Mouse (Mus musculus) intestine, embryonic 14.5 days (tissue): ENCODE measurements around the gene Gm7029. TPM values are rescaled to one million over a fixed set of nuclear protein-coding genes. Genes with fewer than 3 reads are reported as not detected.
"Not testable (repeated sequence)": the region's sequence is repeated elsewhere in the genome, so short reads cannot be mapped to it uniquely, and the experiment has no call there.

Source experiments
- ATAC-seq: fragments of 200-750 bp; cut with Nextera tagmentation; replicated peaks from 2 replicates; pipeline ENCODE4 v1.8.0; 2017; ENCODE audit warnings: low read depth, moderate number of reproducible peaks, moderate TSS enrichment, moderate library complexity; ENCODE audit not compliant: low FRiP score, low TSS enrichment
- DNase-seq: peaks from one replicate; pipeline ENCODE4 v3.0.0-alpha.2; 2018; ENCODE audit warnings: low spot score
- H3K27ac ChIP-seq: fragments of 300-500 bp; sonication (generic); 2 replicates; pipeline ENCODE4 v1.5.1; 2014; ENCODE audit warnings: low read depth, mild to moderate bottlenecking, control low read depth
- H3K27me3 ChIP-seq: fragments of 300-500 bp; sonication (generic); replicated peaks from 2 replicates; pipeline ENCODE4 v1.6.1; 2014; ENCODE audit warnings: low read length, control low read depth; ENCODE audit not compliant: control insufficient read depth, insufficient read depth
- H3K36me3 ChIP-seq: fragments of 300-500 bp; sonication (generic); 2 replicates; pipeline ENCODE4 v1.6.1; 2014; ENCODE audit warnings: low read length, control low read depth; ENCODE audit not compliant: control insufficient read depth, insufficient read depth
- H3K4me1 ChIP-seq: fragments of 300-500 bp; sonication (generic); replicated peaks from 2 replicates; pipeline ENCODE4 v1.6.1; 2014; ENCODE audit warnings: low read length, control low read depth, mixed read lengths; ENCODE audit not compliant: control insufficient read depth, insufficient read depth
- H3K4me2 ChIP-seq: fragments of 300-500 bp; sonication (generic); 2 replicates; pipeline ENCODE4 v1.6.1; 2014; ENCODE audit warnings: low read length
- H3K4me3 ChIP-seq: fragments of 300-500 bp; sonication (generic); 2 replicates; pipeline ENCODE4 v1.5.1; 2014; ENCODE audit warnings: low read depth, low read length, control low read depth, mixed read lengths
- H3K9ac ChIP-seq: fragments of 300-500 bp; sonication (generic); 2 replicates; pipeline ENCODE4 v1.6.1; 2014; ENCODE audit warnings: mild to moderate bottlenecking, low read length
- H3K9me3 ChIP-seq: fragments of 300-500 bp; sonication (generic); 2 replicates; pipeline ENCODE4 v1.6.1; 2016; ENCODE audit warnings: low read length, control low read depth; ENCODE audit not compliant: control insufficient read depth
- WGBS: fragments of 180-500 bp; shearing (Covaris S2); extraction: QIAGEN DNeasy Blood & Tissue Kit; methylation state at CpG from one replicate; pipeline ENCODE4 v1.1.7; 2014; 5-methylcytosine and 5-hydroxymethylcytosine counted together
- polyA plus RNA-seq: library from polyadenylated mRNA; unstranded; fragments of >200 nt; fragmentation: Nextera tagmentation; extraction: Ambion mirVana; gene quantifications from 2 replicates; pipeline ENCODE4 v1.2.1, GENCODE M21; 2014

Gene Gm7029
- polyA plus RNA-seq, 1 experiment from 2014 or later: not detected

GRCm38 (mm10) chr17:33898193-33898592 is 24.6 kb downstream of the Gm7029 start:
- H3K4me1 ChIP-seq, H3K4me2 ChIP-seq, H3K9me3 ChIP-seq, DNase-seq, H3K4me3 ChIP-seq, H3K27me3 ChIP-seq, H3K9ac ChIP-seq, H3K27ac ChIP-seq, H3K36me3 ChIP-seq, ATAC-seq: not testable (repeated sequence)
- 83% methylated on average over 3 of the region's 4 CpGs for WGBS

- ATAC-seq: no peak
- WGBS: 90% methylated on average over 4 of the region's 4 CpGs
Observed at GRCm38 (mm10) chr17:33899642-33900041, 26.0 kb downstream of the Gm7029 start.

DNA sequence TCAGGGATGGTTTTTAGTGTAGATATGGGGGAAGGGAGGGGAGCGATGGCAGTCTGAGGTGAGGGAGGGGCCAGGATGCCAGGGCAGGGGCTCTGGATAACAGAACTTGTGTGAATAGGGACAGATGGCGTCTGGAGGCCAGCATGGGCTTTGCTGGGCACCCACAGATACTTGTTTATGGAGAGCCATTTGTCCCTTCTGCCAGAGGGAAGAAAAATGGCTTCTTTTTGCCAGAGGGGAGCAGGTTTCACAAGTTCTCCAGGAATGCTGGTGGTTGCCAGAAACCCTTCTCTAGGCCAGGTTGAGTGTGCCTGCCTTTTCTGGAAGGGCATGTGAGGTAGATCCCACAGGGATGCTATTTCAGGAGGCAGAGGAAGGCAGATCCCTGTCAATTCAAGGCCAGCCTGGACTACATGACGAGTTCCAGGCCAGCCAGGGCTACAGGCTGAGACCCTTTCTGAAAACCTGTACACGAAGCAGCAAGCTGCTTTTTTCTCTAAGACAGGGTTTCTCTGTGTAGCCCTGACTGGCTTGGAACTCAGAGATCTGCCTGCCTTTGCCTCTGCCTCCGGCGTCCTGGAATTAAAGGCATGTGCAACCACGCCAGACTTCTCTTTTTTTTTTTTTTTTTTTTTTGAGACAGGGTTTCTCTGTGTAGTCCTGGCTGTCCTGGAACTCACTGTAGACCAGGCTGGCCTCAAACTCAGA is 26.8 kb downstream of the Gm7029 start:
- no peak for DNase-seq
- Histone ChIP-seq H3K9ac (no peak overlapping the region), H3K4me2 (no peak overlapping the region), H3K9me3 (no peaks in the 10 kb centered on the region), H3K36me3 (no peaks in the 10 kb centered on the region), H3K4me1 (no peaks in the 10 kb centered on the region), H3K4me3 (no peak overlapping the region), H3K27me3 (no peaks in the 10 kb centered on the region), H3K27ac (no peak overlapping the region)
- WGBS: 50% methylated on average over 7 of the region's 7 CpGs
- no peak for ATAC-seq

More at GRCm38 (mm10) chr17:33899642-33900041, 26.0 kb downstream of the Gm7029 start:
- Histone ChIP-seq H3K36me3 (no peaks in the 10 kb centered on the region), H3K27ac (no peak overlapping the region), H3K9me3 (no peaks in the 10 kb centered on the region), H3K9ac (no peak overlapping the region), H3K4me2 (no peak overlapping the region), H3K4me3 (no peak overlapping the region), H3K4me1 (no peaks in the 10 kb centered on the region), H3K27me3 (no peaks in the 10 kb centered on the region)
- DNase-seq: no peak

DNA sequence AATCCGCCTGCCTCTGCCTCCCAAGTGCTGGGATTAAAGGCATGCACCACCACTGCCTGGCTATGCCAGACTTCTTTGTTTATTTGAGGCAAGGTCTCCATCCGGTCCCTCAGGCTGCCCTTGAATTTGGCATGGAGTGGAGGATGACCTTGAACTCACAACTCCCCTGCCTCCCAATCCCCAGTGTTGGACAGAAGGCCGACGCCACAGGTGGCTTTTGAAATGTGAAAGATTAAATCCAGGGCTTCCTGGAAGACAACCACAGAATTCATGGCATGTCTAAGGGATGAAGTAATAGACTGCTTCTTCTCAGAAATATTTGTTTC is 27.3 kb downstream of the Gm7029 start:
- no peak overlapping the region for H3K4me3 ChIP-seq
- no peaks in the 10 kb centered on the region for H3K36me3 ChIP-seq
- DNase-seq (no peak), ATAC-seq (no peak)
- no peak overlapping the region for H3K27ac ChIP-seq
- no peaks in the 10 kb centered on the region for H3K9me3 ChIP-seq
- no peaks in the 10 kb centered on the region for H3K4me1 ChIP-seq
- H3K9ac ChIP-seq: no peak overlapping the region
- no peak overlapping the region for H3K4me2 ChIP-seq
- WGBS: 85% methylated on average over 4 of the region's 4 CpGs
- H3K27me3 ChIP-seq: no peaks in the 10 kb centered on the region

DNA sequence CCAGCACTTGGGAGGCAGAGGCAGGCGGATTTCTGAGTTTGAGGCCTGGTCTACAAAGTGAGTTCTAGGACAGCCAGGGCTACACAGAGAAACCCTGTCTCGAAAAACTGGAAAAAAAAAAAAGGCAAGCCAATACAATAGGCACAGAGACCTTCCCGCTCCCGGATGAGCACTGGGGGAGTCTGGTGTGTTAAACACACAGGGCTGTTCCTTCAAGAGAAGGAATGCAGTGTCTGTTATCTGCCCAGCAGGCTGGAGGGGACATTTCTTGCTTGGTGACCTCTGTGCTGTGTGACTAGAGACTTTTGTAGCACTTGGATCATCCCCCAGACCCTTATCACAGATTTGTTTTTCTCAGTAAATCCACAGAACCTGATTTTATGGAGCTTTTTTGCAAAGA is 28.0 kb downstream of the Gm7029 start:
- DNase-seq (no peak), ATAC-seq (no peak)
- Histone ChIP-seq H3K27me3 (no peaks in the 10 kb centered on the region), H3K4me3 (no peak overlapping the region), H3K4me2 (no peak overlapping the region), H3K36me3 (no peaks in the 10 kb centered on the region), H3K4me1 (no peaks in the 10 kb centered on the region), H3K9me3 (no peaks in the 10 kb centered on the region), H3K27ac (no peak overlapping the region), H3K9ac (no peak overlapping the region)
- WGBS: 51% methylated on average over 4 of the region's 4 CpGs

DNA sequence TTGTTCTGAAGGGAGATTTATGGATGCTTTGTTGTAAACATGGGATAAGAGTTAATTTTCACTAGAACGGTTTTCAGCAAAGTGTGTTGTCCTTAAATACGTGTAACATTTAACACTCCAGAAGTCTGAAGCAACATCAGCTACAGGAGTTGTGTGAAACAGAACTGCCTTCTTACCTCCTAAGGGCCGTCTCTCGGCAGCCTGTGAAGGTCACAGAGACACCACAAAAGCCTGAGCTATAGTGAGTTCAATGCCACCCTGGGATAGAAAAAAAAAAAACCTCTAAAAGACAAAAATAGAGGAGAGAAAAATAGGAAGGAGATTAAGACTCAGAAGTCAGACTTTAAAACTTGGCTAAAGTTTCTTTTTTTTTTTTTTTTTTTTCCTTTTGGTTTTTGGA is 28.4 kb downstream of the Gm7029 start:
- no peaks in the 10 kb centered on the region for H3K27me3 ChIP-seq
- H3K27ac ChIP-seq: no peak overlapping the region
- H3K36me3 ChIP-seq: no peaks in the 10 kb centered on the region
- H3K4me2 ChIP-seq: no peak overlapping the region
- H3K4me1 ChIP-seq: no peaks in the 10 kb centered on the region
- H3K9me3 ChIP-seq: no peaks in the 10 kb centered on the region
- no peak overlapping the region for H3K9ac ChIP-seq
- ATAC-seq (no peak), DNase-seq (no peak)
- H3K4me3 ChIP-seq: no peak overlapping the region
- WGBS: 25% methylated on average over 4 of the region's 4 CpGs

GRCm38 (mm10) chr17:33902491-33902890 is 28.9 kb downstream of the Gm7029 start:
- DNase-seq (no peak), ATAC-seq (no peak)
- Histone ChIP-seq H3K27ac (no peak overlapping the region), H3K4me3 (no peak overlapping the region), H3K9ac (no peak overlapping the region), H3K4me2 (no peak overlapping the region), H3K27me3 (no peaks in the 10 kb centered on the region), H3K36me3 (no peaks in the 10 kb centered on the region), H3K9me3 (no peaks in the 10 kb centered on the region), H3K4me1 (no peaks in the 10 kb centered on the region)
- 85% methylated on average over 7 of the region's 7 CpGs for WGBS

DNA sequence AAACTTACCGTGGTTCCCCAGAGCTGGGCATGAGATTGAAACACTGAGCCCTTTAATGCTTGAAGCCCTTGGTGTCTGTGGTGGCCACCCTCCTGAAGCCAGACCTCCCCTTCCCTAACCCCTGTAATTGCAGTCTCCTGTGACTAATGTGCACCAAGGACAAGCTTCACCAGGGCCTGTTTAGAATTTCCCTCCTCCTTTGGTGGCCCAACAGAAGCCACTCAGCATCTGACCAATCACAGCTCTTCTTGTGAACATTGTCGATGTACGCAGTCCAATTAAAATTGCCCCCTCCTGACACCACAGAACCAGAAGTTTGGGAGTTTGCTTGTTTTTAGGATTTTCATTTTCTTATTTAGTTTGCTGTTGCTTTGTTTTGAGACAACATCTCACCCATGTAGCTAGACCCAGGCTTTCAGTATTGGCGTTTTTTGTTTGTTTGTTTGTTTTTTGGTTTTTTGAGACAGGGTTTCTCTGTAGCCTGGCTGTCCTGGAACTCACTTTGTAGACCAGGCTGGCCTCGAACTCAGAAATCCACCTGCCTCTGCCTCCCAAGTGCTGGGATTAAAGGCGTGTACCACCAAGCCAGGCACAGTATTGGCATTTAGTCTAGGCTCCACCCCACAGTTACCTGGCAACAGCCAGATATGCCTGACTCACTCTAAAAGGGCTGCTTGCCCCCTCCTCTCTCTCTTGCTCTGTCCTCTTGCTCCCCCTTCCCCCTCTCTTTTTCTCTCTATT is 30.4 kb downstream of the Gm7029 start:
- not testable (repeated sequence) for H3K36me3 ChIP-seq, DNase-seq, H3K27me3 ChIP-seq, ATAC-seq, H3K4me1 ChIP-seq, H3K27ac ChIP-seq, H3K9ac ChIP-seq, H3K9me3 ChIP-seq, H3K4me3 ChIP-seq, H3K4me2 ChIP-seq
- 75% methylated on average over 6 of the region's 6 CpGs for WGBS

GRCm38 (mm10) chr17:33904835-33905234 is 31.2 kb downstream of the Gm7029 start, which contains the start of gene Platr17:
TSS of gene Platr17 (plus strand) at chr17:33905135.
- 35% methylated on average over 3 of the region's 4 CpGs for WGBS
- DNase-seq: not testable (repeated sequence)

More at GRCm38 (mm10) chr17:33904835-33905234, 31.2 kb downstream of the Gm7029 start, which contains the start of gene Platr17:
- H3K36me3 ChIP-seq, H3K9me3 ChIP-seq, H3K9ac ChIP-seq, H3K4me1 ChIP-seq, ATAC-seq, H3K27me3 ChIP-seq, H3K27ac ChIP-seq, H3K4me2 ChIP-seq, H3K4me3 ChIP-seq: not testable (repeated sequence)
